Mouse (Mus musculus) c-Kit-positive CD71-negative TER-119-negative erythroid progenitor cells, embryonic 14.5 days (primary cell): Measurements from ENCODE around the gene Btbd35f5.
"Not testable (repeated sequence)": the region's sequence is repeated elsewhere in the genome, so short reads cannot be mapped to it uniquely, and the experiment has no call there.

Experiments
- DNase-seq: peaks from one replicate; pipeline ENCODE4 v3.0.0-alpha.2; 2013; ENCODE audit warnings: low read depth

Gene Btbd35f5

GRCm38 (mm10) chrX:32973597-32973996, at the start of gene Btbd35f5:
Gene Btbd35f5, plus strand, starts transcription at chrX:32973897.
- not testable (repeated sequence) for DNase-seq

- not testable (repeated sequence) for DNase-seq
These were observed 32.2 kb upstream of the Btbd35f5 start, which contains the start of gene Gm21789 for GRCm38 (mm10) chrX:32941468-32941867. Gene Gm21789, plus strand, starts transcription at chrX:32941768.
